Mouse (Mus musculus) limb, embryonic 12.5 days (tissue): ENCODE results near the gene Sec23ip. TPM values are rescaled to one million over a fixed set of nuclear protein-coding genes. Genes with fewer than 3 reads are reported as not detected.
A peak's percentile ranks its signal among the peaks of the same experiment; 100 is the strongest.

Source experiments
- ATAC-seq: fragments of 200-750 bp; cut with Nextera tagmentation; 2 replicates; pipeline ENCODE4 v1.8.0; 2017; ENCODE audit warnings: low read depth, moderate TSS enrichment; ENCODE audit not compliant: insufficient number of reproducible peaks, insufficient read depth, low FRiP score, low TSS enrichment
- H3K27ac ChIP-seq: fragments of 300-500 bp; sonication (generic); 2 replicates; pipeline ENCODE4 v1.5.1; 2016; ENCODE audit warnings: mild to moderate bottlenecking, moderate library complexity
- H3K27me3 ChIP-seq: fragments of 300-500 bp; sonication (generic); 2 replicates; pipeline ENCODE4 v1.6.1; 2016; ENCODE audit warnings: mild to moderate bottlenecking, moderate library complexity
- H3K36me3 ChIP-seq: fragments of 300-500 bp; sonication (generic); 2 replicates; pipeline ENCODE4 v1.6.1; 2016; ENCODE audit warnings: mild to moderate bottlenecking, moderate library complexity
- H3K4me1 ChIP-seq: fragments of 300-500 bp; sonication (generic); replicated peaks from 2 replicates; pipeline ENCODE4 v1.6.1; 2016
- H3K4me2 ChIP-seq: fragments of 300-500 bp; sonication (generic); 2 replicates; pipeline ENCODE4 v1.6.1; 2016; ENCODE audit warnings: mild to moderate bottlenecking, moderate library complexity
- H3K4me3 ChIP-seq: fragments of 300-500 bp; sonication (generic); replicated peaks from 2 replicates; pipeline ENCODE4 v1.5.1; 2016; ENCODE audit warnings: mild to moderate bottlenecking
- H3K9ac ChIP-seq: fragments of 300-500 bp; sonication (generic); replicated peaks from 2 replicates; pipeline ENCODE4 v1.6.1; 2016; ENCODE audit warnings: mild to moderate bottlenecking, moderate library complexity
- H3K9me3 ChIP-seq: fragments of 300-500 bp; sonication (generic); 2 replicates; pipeline ENCODE4 v1.6.1; 2016; ENCODE audit warnings: mild to moderate bottlenecking, moderate library complexity
- WGBS: fragments of 180-500 bp; shearing (Covaris S2); methylation state at CpG from one replicate; pipeline ENCODE4 v1.1.7; 2016; 5-methylcytosine and 5-hydroxymethylcytosine counted together
- microRNA-seq: library from miRNA; unstranded; fragments of <30 nt; microRNA quantifications from one replicate; pipeline ENCODE4, GENCODE M21; 2017
- polyA plus RNA-seq: library from polyadenylated mRNA; unstranded; fragments of >200 nt; fragmentation: Nextera tagmentation; extraction: Ambion mirVana; gene quantifications from 2 replicates; pipeline ENCODE4 v1.2.1, GENCODE M21; 2016

The Sec23ip gene
- polyA plus RNA-seq, 1 experiment from 2014 or later, result 35.5 TPM

GRCm38 (mm10) chr7:128777201-128777600 lies 32.5 kb downstream of the Sec23ip start:
- 73% methylated on average over 6 of the region's 6 CpGs for whole genome bisulfite sequencing
- H3K9me3 ChIP-seq, result no peaks in the 10 kb centered on the region
- no peaks in the 10 kb centered on the region for H3K4me1 ChIP-seq
- H3K4me3 ChIP-seq, result no peak overlapping the region
- H3K4me2 ChIP-seq, result no peak overlapping the region
- no peak overlapping the region for H3K9ac ChIP-seq
- H3K27me3 ChIP-seq, result no peaks in the 10 kb centered on the region
- peaks cover 96% of the 10 kb centered on the region for H3K36me3 ChIP-seq
- H3K27ac ChIP-seq, result no peak overlapping the region
- no peak for ATAC-seq

DNA sequence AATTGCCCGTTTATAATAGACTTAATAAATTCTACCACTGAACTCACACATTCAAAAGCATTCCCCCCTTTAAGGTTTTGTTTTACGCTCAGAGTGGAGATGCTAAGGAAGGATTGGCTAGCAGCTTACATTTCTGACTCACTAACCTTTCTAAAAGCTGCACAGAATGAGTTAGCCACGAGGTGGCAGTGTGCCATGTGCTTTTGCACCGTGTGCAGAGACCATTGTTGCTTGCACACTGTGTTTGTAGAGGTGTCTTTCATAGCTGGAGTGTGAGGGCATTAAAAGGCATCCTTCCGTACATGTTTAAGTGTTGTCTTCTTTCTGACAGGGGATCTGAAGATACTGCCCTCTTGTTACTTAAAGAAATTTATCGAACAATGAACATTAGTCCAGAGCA lies 34.6 kb downstream of the Sec23ip start:
- no peak for ATAC-seq
- no peak overlapping the region for H3K9ac ChIP-seq
- no peaks in the 10 kb centered on the region for H3K4me1 ChIP-seq
- H3K36me3 ChIP-seq, result peaks cover 92% of the 10 kb centered on the region
- WGBS, result 55% methylated on average over 6 of the region's 6 CpGs
- no peak overlapping the region for H3K4me2 ChIP-seq
- H3K9me3 ChIP-seq, result no peaks in the 10 kb centered on the region
- no peak overlapping the region for H3K4me3 ChIP-seq
- no peaks in the 10 kb centered on the region for H3K27me3 ChIP-seq
- H3K27ac ChIP-seq, result no peak overlapping the region

DNA sequence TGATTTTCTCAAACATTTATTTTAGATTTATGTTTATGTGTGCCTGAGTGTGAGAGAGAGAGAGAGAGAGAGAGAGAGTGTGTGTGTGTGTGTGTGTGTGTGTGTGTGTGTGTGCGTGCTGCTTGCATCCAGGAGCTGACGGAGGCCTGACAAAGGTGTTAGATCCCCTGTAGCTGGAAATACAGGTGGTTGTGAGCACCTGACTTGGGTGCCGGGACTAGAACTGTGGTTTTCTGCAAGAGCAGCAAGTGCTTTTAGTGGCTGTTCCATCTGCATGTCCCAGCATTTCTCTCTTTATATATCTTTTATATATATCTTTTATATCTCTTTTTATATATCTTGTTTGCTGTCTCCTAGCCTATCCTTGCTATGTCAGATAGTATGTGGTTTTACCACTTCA lies 37.1 kb downstream of the Sec23ip start:
- H3K4me1 ChIP-seq, result no peaks in the 10 kb centered on the region
- no peak overlapping the region for H3K4me2 ChIP-seq
- H3K9me3 ChIP-seq, result no peaks in the 10 kb centered on the region
- WGBS, result 98% methylated on average over 3 of the region's 3 CpGs
- no peaks in the 10 kb centered on the region for H3K27me3 ChIP-seq
- ATAC-seq, result no peak
- no peak overlapping the region for H3K9ac ChIP-seq
- peaks cover 88% of the 10 kb centered on the region for H3K36me3 ChIP-seq
- H3K27ac ChIP-seq, result no peak overlapping the region
- no peak overlapping the region for H3K4me3 ChIP-seq

GRCm38 (mm10) chr7:128790045-128790444 lies 45.3 kb downstream of the Sec23ip start:
- Histone ChIP-seq H3K27me3 (no peaks in the 10 kb centered on the region), H3K4me1 (peaks cover 4% of the 10 kb centered on the region; the same call in 1 of the 2 replicates), H3K4me2 (no peak overlapping the region), H3K27ac (no peak overlapping the region), H3K9me3 (no peaks in the 10 kb centered on the region), H3K36me3 (peaks cover 16% of the 10 kb centered on the region), H3K9ac (no peak overlapping the region), H3K4me3 (no peak overlapping the region)
- WGBS, result 63% methylated on average over 4 of the region's 4 CpGs
- ATAC-seq, result no peak

DNA sequence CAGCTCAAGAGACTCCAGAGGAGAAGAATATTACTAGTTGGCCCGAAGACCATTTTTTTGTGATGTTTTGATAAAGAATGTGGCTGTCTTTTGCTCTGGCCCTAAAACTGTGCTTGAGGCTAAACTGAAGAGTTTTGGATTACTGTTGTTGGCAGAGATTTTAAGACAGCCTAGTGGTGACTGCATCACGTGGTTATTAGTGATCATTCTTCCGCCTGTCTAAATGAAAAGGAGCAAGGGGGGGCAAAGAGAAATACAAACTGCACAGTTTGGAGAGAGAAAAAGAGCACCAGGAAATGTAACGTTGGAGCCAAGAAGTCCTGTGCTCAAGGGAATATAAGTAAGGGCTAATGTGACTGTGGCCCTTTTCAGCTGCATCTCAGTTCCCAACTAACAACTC lies 48.7 kb downstream of the Sec23ip start:
- ATAC-seq, result no peak
- Histone ChIP-seq H3K4me1 (peaks cover 4% of the 10 kb centered on the region; the same call in 1 of the 2 replicates), H3K27ac (no peak overlapping the region), H3K4me3 (no peak overlapping the region), H3K9me3 (no peaks in the 10 kb centered on the region), H3K4me2 (no peak overlapping the region), H3K9ac (no peak overlapping the region), H3K36me3 (no peaks in the 10 kb centered on the region), H3K27me3 (no peaks in the 10 kb centered on the region)
- 81% methylated on average over 4 of the region's 4 CpGs for WGBS

DNA sequence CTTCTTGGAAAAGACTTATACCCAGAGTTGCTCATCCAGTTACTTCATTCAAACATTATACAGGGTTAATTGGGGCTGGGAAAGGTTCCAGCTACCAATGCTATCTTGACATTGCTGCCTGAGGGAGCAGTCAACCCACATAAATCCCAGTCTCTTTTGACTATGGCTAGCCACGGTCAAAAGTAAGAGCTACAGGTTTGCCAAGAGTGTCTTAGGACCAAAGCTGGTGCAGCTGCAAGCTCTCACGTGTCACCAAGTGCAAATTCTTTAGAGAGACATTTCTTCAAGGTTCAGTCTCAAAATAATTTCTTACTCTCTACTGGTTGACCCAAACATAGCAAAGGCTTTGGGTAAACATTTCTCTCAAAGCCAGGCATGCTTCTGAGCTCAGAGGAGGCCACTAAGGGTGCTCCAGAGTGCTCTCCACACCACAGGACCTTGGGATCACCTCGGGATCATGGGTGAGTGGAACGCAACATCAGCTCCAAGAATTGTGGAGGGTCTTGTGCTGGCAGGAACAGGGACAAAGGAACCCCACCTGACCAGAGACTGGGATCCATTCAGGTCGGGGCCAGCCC lies 80.3 kb downstream of the Sec23ip start:
- ATAC-seq, result no peak
- no peak overlapping the region for H3K9ac ChIP-seq
- no peaks in the 10 kb centered on the region for H3K36me3 ChIP-seq
- WGBS, result 87% methylated on average over 5 of the region's 5 CpGs
- no peak overlapping the region for H3K4me2 ChIP-seq
- H3K9me3 ChIP-seq, result no peaks in the 10 kb centered on the region
- H3K27ac ChIP-seq, result no peak overlapping the region
- H3K4me1 ChIP-seq, result no peaks in the 10 kb centered on the region
- H3K27me3 ChIP-seq, result no peaks in the 10 kb centered on the region
- H3K4me3 ChIP-seq, result no peak overlapping the region

DNA sequence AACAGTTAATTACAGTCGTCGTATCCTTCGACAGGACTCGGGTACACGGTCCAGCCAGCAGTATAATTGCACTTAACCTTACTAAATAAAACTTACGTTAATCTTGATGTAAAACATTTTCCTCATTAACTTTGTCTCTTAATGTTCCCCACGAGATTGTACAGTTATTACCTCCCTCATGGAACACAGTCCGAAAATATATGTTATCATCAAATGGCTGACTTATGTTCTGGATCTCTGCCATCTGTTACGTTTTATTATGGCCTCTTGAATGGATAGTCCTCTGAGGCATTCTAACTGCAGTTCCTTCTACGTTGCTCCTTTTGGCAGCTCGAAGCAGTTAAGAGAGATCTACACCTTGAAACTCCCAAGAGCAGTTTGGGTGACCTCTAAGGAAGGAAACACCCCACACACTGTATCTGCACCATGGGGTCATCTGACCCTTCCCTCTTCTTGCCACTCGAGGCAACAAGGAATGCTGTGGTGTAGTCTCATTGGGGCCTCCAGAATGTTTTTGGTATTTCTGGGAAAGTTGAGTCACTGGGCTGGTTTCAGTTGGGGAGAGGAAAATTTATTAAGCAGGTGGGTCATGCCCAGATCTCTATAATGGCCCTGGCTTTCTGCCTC lies 87.8 kb downstream of the Sec23ip start:
- no peak overlapping the region for H3K4me3 ChIP-seq
- WGBS, result 45% methylated on average over 12 of the region's 12 CpGs
- no peak overlapping the region for H3K27ac ChIP-seq
- H3K9me3 ChIP-seq, result no peaks in the 10 kb centered on the region
- H3K4me2 ChIP-seq, result no peak overlapping the region
- no peaks in the 10 kb centered on the region for H3K4me1 ChIP-seq
- ATAC-seq, result 0 out of 2 replicates have a peak, but pooled peaks have one; percentile 59
- H3K9ac ChIP-seq, result no peak overlapping the region
- no peaks in the 10 kb centered on the region for H3K27me3 ChIP-seq
- no peaks in the 10 kb centered on the region for H3K36me3 ChIP-seq

GRCm38 (mm10) chr7:128833196-128833595 lies 88.5 kb downstream of the Sec23ip start:
- Histone ChIP-seq H3K36me3 (no peaks in the 10 kb centered on the region), H3K9ac (no peak overlapping the region), H3K4me3 (no peak overlapping the region), H3K27me3 (no peaks in the 10 kb centered on the region), H3K27ac (no peak overlapping the region), H3K4me1 (no peaks in the 10 kb centered on the region), H3K9me3 (no peaks in the 10 kb centered on the region), H3K4me2 (no peak overlapping the region)
- no peak for ATAC-seq
- 83% methylated on average over 4 of the region's 4 CpGs for WGBS

Small RNA genes within 50 kb of the gene (microRNA-seq; reads per million reads assigned to microRNA genes)
- gene Gm25778, result not detected

Other genes starting within 250 kb of the Sec23ip start
- 8.7 and 9.2 TPM in 2 replicates for gene Bag3, start 221.3 kb upstream of the Sec23ip start, polyA plus RNA-seq
- gene Inpp5f, start 133.6 kb upstream of the Sec23ip start, polyA plus RNA-seq, result 25.5 and 26.0 TPM in 2 replicates
- gene Mcmbp, start 4.4 kb upstream of the Sec23ip start, polyA plus RNA-seq, result 80.7 and 82.7 TPM in 2 replicates